Mouse (Mus musculus) spleen, adult 2 months (tissue): ENCODE results near the gene Ccdc62.

Experiments used
- CTCF ChIP-seq: fragments of 200-500 bp; IDR thresholded peaks from 2 replicates; pipeline ENCODE4 v1.5.1; 2011; ENCODE audit warnings: mild to moderate bottlenecking, inconsistent platforms; ENCODE audit not compliant: insufficient read depth, insufficient read length, insufficient replicate concordance; ENCODE audit errors: extremely low read depth
- POLR2A ChIP-seq: fragments of 200-500 bp; IDR thresholded peaks from 2 replicates; pipeline ENCODE4 v1.6.1; 2011; ENCODE audit warnings: low read depth, low read length, inconsistent platforms

- TF ChIP-seq POLR2A (no peak), CTCF (no peak)
Observed at GRCm38 (mm10) chr5:123979980-123980369, 49.5 kb downstream of the Ccdc62 start.
